Mouse (Mus musculus): ENCODE results near the gene Dusp11. TPM values are rescaled to one million over a fixed set of nuclear protein-coding genes. Genes with fewer than 3 reads are reported as not detected.
"Not testable (repeated sequence)": the region's sequence is repeated elsewhere in the genome, so short reads cannot be mapped to it uniquely, and the experiment has no call there.

Gene Dusp11
- polyA plus RNA-seq (2012; rRNA removed), result 31.5 and 39.0 TPM in 2 replicates

DNA sequence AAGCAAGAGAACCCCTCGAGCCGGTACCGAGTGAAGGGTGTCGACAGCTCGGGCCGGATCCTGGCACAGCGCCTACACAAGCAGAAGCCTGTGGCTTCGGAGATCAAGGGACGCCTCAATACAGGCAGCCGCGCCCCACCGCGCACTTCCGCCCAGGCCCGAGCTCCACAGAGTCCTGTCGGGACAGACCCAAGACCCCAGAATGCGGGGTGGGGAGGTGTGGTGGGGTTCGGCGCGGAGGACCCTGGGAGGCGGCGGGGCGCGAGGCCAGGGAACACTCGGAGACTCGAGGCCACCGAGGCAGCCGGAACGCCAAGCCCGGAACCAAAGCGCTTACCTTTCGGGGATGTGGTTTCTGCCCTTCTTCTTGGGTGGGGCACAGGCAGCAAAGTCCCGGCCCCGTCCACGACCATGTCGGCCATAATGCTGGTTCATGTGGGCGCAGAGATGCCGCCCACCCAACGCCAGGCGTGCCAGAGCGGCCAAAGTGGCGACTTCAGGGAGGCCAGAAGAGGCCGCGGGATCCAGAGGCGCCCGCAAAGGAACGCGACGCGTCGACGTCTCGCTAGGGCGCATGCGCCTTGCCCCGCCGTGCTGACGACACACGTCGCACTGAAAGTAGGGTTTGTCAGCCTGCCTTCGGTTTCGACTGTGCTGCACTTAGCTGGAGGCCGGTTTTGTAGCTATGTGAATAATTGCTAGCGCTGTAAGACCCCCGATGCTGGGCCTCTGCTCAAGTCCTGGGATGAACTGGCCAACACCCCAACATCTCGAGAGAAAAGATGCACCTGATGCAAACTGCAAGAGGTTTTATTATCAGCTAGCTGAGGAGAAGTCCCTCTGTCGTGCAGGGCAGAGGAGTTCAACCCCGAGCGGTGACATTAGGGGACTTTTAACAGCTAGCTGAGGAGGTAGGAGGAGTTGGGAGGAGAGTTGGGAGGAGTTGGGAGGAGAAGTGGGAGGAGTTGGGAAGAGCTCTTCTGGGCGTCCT lies at the start of gene Dusp11:
TSS of gene Dusp11 (minus strand) at position 567 of the 991 bp plus-strand sequence.
- no peak for DNase-seq (ENCODE audit: low read depth)

GRCm38 (mm10) chr6:86009980-86010379 lies 48.5 kb upstream of the Dusp11 start:
- no peak for DNase-seq (ENCODE audit: low read depth)

DNA sequence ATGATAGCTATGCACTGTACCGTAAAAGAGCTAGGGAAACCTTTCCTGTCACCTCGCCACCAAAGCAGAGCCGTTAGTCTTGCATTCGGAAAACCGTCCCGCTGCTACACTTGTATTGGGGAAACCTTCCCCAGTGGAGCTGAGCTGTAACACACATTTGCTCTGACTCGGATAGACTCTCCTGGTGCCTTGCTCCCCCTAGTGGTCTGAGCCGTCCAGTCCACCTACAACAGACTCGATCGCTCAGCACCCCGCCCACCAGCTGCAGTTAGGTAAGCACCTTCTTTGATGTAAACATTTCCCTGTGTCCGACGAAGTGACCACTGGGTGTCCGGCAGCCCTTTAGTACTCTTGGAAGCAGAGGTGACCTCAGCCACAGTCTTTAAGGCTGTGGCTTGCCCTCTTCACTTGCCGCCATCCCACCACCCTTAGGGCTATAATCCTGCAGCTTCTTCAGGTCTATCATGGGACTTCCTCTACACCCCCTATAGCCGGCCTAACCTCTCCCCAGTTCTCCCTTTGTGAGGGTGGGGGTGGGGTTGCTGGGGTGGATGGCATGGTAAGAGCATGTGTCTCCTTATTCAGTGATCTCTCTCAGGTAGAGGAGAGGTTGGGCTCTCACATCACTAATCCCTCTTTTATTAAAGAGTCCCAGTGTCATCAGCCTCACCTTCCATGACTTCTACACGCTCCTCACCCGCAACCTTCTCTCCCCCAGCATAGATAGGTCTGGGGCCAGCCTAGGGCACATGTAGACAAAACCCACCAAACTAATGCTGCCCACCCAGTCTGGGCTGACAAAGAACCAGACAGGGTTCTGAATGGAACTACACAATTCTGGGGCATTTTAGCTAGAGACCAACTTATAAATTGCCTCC lies 43.0 kb upstream of the Dusp11 start:
- DNase-seq (ENCODE audit: low read depth), result no peak

DNA sequence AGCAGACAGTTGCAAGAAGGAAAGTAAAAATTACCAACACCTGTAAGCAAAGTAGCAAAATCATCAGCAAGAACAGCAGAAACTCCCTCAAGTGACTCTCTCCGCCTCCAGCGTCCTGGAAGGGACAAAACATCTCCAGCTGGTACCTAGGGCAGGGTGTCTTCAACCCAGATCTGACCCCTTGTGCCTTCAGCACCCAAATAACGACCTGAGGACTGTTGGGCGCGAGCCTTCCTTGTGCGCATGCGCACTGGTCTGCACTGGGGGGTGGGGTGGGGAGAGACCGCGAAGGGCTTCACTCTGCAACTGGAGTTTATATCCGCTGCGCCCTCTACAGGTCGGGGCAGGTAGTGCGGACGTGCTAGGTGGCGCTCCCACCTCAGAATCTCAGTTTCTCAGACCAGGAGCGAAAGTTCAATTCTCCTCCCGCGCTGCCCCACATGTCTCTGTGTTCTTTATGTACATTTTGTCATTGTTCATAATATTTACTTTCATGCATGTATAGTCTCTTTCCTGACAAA lies 42.0 kb upstream of the Dusp11 start:
- no peak for DNase-seq (ENCODE audit: low read depth)

DNA sequence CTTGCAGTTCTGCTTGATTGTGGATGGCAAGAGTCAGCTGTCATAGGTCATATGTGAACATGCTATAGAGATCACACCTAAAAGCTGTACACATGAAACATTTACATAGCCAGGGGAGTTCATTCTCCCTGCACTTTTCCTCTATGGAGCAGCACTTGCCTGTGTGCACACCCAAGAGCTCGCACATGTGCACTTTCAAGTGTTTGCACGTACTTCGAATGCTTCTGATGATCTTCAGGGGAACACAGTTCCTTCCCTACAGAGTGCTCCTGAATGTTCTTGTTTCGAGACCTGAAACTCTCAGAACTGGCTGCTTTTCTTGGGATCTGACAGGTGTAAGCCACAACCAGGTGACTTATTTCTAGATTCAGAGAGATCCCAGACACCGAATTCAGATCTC lies 29.3 kb upstream of the Dusp11 start:
- DNase-seq (ENCODE audit: low read depth), result not testable (repeated sequence)

DNA sequence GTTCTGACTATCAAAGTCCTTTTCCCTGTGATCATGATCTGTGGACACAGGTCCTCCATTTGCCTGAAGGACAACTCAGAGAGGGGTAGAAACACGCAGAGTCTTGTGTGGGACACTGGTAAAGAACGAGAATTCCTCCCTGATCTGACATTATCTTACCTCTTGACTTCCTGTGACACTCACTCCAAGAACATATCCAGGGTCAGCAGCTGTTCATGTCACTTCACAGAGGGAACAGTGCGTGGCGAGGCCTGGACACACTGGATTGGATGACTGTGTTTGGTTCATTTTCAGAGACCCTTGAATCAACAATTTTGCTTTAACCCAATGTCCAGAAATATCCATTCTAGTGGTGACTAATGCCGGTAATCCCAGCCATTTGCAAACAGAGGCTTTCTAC lies 28.1 kb upstream of the Dusp11 start:
- not testable (repeated sequence) for DNase-seq (ENCODE audit: low read depth)

GRCm38 (mm10) chr6:85984351-85984750 lies 22.9 kb upstream of the Dusp11 start:
- no peak for DNase-seq (ENCODE audit: low read depth)

DNA sequence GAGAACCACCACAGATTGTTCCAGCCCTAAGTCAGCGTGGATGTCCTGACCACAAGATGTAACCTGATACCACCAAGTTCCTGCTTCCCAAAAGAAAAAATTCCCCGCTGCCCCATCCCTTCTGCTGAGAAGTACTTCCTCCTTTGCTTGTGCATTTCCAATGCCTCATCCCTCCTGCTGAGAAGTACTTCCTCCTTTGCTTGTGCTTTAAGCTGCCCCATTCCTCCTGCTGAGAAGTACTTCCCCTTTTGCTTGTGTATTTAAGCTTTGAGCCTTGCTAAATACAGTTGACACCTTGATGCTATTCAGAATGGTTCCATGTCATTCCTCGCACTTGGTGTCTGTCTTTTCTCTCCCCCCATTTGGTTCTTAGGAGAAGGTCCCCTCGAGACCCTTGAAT lies 17.3 kb upstream of the Dusp11 start:
- not testable (repeated sequence) for DNase-seq (ENCODE audit: low read depth)

- DNase-seq (ENCODE audit: low read depth), result no peak
Observed at GRCm38 (mm10) chr6:85976242-85976641, 14.8 kb upstream of the Dusp11 start.

DNA sequence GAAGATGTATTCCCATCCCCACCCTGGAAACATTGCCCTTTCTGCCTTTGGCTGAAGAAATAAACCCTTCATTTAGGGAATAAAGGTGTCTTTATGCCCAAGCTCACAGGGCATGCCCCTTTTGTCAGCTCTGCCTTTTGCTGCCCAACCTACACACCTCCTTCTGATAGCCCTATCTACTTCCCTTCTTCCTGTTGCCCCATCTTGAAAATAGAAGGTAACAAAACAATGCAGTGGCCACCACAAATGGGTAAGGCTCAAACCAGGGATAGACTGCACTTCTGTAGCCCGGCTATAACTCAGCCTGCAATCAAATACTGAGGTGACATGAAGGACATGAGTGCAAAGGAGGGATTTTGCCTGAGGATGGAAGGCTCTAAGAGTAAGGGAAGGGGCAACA lies 14.3 kb upstream of the Dusp11 start:
- no peak for DNase-seq (ENCODE audit: low read depth)

DNA sequence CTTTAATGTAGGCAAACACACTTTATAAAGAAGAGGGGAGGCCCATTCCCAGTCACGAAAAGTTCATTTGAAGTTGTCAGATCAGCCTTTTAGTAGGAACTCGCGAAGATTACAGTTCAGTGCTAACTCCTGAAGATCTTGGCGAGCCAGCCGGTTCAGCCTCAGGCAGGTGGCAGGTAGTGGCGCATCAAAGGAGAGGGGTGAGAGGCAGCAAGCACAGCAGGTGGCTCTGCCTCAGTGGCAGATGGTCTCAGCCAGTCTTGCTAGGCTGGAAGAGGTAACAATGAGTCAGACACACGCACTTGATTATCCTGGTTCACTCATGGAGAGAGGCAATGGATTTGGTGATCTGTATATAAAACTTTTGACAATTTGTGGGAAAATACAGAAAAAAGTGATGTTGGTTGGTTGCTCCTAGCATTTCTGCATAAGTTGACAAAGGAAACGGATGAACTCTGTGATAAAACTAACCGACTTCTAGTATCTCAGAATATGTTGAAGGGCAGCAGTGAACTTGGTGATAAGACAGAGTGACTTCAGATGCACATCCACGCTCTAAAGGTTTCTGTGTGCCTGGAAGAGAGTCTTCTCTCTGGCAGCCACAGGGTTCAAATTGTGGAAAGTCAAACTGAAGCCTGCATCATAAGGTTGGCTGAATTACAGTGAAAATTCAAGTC lies 13.6 kb upstream of the Dusp11 start:
- no peak for DNase-seq (ENCODE audit: low read depth)

GRCm38 (mm10) chr6:85973336-85973735 lies 11.9 kb upstream of the Dusp11 start:
- no peak for DNase-seq (ENCODE audit: low read depth)

- no peak for DNase-seq (ENCODE audit: low read depth)
Observed at GRCm38 (mm10) chr6:85972699-85973098, 11.2 kb upstream of the Dusp11 start.

- DNase-seq (ENCODE audit: low read depth), result no peak
Observed at GRCm38 (mm10) chr6:85969889-85970288, 8.4 kb upstream of the Dusp11 start.

DNA sequence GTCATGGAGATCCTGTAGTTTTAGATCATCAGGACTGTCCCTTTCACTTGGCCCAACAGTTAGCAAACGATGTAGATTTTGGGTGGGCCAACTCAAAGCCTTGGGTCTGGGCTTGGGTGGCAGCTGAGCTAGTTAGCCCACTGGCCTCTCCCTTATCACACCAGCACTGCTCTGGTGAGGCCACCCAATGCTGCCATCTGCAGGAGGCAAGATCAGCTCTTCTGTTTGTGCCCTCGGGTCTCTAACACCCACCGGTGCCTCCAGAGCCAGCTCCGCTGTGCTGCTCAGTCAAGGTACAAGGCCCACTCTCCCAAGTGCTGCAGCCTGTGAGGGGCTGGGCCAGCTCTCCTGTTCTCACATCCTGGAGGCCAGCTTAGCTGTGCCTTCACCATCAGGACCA lies 5.2 kb upstream of the Dusp11 start:
- DNase-seq (ENCODE audit: low read depth), result no peak

DNA sequence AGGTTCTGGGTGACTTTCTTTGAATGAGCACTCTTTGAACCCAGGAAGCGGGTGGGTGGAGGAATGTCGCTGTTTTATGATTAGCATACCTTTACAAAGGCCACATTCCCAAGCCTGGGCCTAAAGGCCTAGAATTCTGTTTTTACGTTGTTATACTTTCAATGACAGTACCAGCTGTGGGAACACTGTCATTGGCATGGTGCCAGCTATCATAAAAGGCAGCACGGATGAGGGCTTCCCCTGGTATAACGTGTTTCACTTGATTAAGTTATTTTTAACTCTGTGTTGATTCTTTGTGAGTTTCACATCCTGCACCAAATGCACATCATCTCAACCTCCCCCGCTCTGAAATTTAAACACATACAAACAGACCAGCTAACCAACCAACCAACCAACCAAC lies 4.6 kb upstream of the Dusp11 start:
- not testable (repeated sequence) for DNase-seq (ENCODE audit: low read depth)

- no peak for DNase-seq (ENCODE audit: low read depth)
Observed at GRCm38 (mm10) chr6:85957581-85957980, 3.9 kb downstream of the Dusp11 start.

- no peak for DNase-seq (ENCODE audit: low read depth)
Observed at GRCm38 (mm10) chr6:85948549-85948948, 12.9 kb downstream of the Dusp11 start.

- no peak for DNase-seq (ENCODE audit: low read depth)
Observed at GRCm38 (mm10) chr6:85942469-85942868, 19.0 kb downstream of the Dusp11 start.

DNA sequence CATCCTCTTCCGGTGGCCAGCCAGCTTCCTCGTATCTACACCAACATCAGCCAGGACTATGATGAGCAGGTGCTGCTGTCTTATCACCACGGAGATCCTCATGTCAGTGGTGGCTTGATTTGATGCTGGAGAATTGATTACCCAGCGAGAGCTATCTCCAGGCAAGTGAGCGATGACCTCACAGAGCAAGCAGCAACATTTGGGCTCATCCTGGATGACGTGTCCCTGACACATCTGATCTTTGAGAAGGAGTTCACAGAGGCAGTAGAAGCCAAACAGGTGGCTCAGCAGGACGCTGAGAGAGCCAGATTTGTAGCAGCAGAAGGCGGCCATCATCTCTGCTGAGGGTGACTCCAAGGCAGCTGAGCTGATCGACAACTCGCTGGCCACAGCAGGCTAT lies 22.8 kb downstream of the Dusp11 start:
- no peak for DNase-seq (ENCODE audit: low read depth)
